Mouse (Mus musculus): ENCODE measurements around the gene Kif13a.

Gene Kif13a

DNA sequence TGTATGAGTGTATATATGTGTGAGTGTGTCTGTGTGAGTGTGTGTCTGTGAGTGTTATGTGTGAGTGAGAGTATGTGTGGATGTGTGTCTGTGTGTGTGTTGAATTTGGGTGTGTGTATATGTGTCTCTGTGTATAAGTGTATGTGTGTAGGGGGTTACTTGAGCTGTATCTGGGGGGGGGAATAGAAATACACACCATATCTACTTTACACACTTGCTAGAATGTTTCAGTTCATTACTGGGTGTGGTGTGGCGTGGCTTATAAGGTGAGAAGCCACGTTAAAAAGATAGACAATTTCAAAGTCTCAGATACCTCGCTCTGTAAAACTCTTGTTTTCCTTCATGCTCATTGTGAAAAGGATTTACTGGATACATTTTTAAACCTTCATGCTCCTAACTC lies 152.2 kb downstream of the Kif13a start:
- DNase-seq (ENCODE audit: low read depth, low spot score): no peak

DNA sequence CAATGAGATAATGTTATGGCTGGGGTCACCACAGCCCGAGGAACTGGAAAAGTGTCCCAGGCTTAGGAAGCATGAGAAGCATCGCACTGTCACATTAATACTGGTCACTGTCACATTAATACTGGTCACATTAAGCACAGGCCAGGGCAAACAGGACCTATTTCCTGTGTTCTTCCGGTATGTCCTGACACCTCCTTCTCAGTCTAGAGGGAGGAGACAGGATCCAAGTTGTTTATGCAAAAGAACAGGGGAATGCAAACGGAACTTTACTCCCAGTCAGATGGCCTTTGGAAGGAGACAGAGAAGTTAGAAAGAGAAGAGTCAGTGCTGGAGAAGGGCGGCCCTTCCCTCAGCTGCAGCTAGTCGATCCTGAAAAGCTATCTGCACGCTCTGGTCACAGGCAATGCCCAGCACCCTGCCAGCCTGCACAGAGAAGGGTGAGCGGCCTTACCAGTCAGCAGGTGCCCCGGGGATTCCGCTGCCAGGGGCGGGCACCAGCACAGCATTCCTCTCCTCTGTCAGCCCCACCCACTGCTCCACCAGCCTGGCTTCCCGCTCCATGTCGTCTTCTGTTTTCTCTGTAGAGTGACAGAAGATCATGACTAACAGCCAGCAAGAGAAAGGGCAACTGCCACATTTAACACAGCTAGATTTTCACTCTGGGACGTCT lies 152.9 kb downstream of the Kif13a start:
- DNase-seq (ENCODE audit: low read depth, low spot score): no peak

DNA sequence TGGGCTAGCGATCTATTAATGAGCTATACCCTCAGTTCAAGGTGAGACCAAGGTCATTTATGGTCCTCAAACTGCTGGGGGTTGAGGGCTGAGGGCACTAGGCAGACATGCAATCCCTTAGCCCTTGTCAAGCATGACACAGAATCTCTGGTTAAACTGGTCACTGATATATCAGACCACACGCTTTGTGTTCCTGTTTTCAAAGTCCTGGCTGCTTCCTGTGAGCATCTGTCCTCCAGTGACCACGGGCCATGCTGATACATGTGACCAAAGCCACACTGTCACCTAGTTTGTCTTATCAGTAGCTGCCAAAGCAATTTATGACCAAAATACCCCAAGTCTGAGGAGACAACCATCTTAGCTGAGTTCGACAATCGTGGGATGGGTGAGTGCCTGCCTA lies 154.7 kb downstream of the Kif13a start:
- DNase-seq (ENCODE audit: low read depth, low spot score): no peak

DNA sequence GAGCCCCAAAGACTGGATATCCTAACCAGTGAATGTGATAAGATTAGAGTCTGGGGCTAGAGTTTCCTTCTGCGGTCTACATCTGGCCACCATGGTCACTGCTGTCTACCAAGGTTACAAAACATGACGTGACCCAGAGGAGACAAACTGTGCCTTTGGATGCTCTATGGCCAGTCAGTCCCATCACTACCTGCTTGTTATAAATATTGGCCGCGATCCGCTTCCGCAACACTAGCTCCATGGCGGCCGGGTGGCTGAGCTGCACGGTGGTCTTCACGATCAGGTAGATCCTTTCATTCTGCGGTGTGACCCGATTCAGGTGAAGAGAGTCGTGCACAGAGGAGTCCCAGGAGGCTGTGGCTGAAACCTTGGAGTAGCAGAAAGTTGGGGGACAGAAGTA lies 157.1 kb downstream of the Kif13a start:
- no peak for DNase-seq (ENCODE audit: low read depth, low spot score)

DNA sequence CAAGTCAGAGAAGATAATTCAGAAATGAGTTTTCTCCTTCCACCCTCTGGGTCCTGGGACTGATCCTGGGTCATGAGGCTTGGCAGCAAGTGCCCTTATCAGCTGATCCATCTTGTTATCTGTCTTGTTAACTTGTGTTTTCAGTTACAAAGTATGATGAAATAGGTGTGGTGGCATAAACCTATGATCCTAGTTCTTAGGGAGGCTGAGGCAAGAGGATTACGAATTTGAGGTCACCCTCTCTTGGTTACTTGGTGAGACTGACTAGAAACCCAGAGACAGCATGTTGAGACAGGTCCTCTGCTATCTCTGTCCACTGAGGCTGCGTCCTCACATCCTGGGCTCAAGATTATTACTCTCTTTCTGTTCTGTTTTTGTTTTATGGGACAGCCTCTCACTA lies 164.3 kb downstream of the Kif13a start:
- DNase-seq (ENCODE audit: low read depth, low spot score): no peak

DNA sequence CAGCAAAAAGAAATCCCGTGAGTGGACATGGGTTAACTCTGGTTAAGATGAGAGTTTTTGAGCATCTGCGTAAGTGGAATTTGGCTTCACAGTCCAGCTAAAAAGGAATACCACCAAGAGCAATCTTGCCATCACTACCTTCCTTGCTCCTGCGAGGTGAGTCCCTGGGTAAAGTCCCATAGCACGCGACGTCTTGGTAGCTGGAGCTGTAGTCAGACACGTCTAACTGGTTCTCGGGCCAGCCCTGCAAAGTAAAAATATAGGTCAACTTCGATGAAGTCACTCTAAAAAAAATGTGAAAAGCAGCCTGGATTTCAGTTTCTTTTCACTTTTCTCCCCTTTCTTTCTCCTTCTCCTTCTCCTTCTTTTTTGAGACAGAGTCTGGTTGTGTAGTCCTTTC lies 166.5 kb downstream of the Kif13a start:
- no peak for DNase-seq (ENCODE audit: low read depth, low spot score)

DNA sequence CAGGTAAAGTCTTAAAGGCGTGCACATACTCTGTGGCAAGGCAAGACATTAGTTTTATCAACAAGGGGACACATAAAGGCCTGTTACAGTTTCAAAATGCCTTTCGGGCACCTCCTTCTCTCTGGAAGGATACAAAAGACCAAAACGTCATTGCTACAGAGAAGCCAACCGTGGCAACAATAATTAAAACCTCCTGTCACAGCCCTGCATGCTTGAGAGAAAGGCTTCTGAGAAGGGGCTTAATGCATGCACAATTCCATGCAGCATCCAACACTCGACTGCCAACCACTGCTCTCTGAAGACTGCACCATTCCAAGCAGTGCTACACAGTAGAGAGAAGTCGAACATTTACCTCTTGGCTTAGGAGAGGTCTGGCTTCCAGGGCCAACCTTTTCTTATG lies 168.7 kb downstream of the Kif13a start:
- DNase-seq (ENCODE audit: low read depth, low spot score): no peak

DNA sequence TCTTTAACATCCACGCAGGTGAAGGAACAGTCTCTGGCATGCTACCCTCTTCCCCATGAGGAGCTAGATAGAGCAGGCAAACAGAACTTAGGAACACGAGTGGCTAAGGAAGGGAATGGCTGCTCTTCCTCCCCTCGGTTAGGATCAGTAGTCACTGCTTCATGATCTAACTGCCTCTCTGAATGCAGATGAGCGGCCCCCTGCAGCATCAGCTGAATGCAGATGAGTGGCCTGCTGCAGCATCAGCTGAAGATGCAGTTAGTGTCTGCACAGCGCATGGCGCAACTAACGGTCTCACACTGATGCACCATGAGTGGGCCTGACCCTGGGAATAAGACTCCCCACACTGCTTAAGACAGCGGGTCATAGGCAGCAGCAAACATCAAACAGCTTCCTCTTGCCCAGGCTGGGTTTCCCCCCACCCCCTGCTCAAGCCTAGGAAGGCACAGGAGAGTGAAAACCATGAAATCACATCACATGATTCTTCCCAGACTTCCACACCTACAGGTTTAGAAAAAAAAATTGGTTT lies 170.3 kb downstream of the Kif13a start:
- DNase-seq (ENCODE audit: low read depth, low spot score): no peak

DNA sequence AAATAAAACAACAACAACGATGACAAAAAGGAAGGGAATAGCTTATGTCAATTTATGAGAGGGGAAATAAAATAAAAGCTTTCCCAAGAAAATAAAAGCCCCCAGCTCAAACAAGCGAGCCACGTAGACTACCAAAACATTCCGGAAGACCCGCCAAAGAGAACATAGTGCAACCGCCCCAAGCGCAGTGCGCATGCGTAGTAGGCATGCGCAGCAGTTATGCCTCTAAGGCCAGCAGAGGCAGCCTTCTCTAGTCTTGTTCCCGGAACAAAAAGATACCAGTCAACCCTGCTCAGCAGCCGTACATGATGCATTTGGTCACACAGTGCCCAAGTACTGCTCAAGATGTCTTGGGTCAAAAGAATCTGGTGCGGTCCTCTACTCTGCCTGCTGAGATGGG lies 171.0 kb downstream of the Kif13a start:
- no peak for DNase-seq (ENCODE audit: low read depth, low spot score)

DNA sequence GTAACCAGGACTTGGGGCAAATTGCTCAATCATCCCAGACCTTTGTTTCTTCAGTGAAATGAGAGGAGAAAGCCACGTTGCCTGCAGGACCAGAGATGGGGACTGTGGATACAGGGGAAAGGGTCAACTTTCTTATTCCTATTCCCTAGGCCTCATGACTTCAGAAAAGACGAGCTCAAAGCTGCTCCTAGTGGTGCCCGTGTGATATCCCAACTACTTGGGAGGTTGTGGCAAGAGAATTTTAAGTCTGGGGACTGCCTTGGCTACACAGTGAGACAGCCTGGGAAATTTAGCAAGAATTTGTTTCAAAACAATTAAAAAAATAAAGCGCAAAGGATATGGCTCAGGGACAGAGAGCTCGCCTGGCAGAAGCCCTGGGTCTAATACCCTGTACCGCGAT lies 171.7 kb downstream of the Kif13a start:
- DNase-seq (ENCODE audit: low read depth, low spot score): no peak

DNA sequence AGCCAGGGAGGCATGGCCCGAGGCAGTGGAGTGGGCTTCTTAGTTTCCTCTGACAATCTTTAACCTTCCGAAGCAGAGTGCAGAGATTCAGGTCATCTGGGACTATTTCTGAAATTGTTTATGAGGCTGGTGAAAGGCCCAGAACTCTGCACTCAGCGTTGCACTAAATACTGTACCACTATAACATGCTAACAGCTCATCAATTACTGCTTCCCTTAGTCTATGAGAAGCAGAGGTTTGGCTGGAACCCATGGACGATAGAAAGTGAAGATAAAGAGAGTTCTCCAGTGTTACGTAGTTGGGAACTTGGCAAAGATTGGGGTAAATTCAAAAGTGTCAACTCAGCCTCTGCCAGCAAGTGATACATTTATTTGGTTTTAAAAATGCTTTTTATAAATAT lies 176.4 kb downstream of the Kif13a start:
- no peak for DNase-seq (ENCODE audit: low read depth, low spot score)

DNA sequence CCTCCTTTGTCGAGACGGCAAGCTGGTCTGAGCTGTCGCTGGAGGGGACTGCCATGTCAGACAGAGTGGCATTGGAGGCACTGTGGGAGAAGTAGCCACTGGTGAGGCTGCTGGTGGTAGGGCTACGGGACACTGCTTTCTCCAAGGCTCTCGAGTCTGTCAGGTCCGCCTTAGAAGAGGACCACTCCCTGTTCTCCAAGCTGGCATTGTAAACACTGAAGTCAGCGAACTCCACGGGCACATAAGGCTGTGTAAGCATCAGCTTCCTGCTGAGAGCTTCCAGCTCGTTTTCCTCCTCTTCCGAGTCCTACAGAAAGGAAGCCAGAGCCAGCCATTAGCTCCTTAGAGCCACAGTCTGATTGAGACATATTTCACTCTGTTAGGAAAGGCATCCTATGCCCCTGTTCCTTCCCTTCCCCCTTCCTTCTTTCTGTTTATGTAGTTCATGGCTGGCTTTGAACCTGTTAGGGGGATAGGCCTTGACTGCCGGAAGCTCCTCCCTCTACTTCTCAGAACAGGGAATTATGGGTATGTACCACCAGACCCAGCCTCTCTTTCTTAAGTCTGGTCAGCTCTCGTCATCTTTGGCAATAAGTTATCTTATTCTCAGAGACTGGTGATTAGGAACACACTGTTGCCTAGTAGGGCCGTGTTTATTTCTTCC lies 177.0 kb downstream of the Kif13a start:
- DNase-seq (ENCODE audit: low read depth, low spot score): no peak

DNA sequence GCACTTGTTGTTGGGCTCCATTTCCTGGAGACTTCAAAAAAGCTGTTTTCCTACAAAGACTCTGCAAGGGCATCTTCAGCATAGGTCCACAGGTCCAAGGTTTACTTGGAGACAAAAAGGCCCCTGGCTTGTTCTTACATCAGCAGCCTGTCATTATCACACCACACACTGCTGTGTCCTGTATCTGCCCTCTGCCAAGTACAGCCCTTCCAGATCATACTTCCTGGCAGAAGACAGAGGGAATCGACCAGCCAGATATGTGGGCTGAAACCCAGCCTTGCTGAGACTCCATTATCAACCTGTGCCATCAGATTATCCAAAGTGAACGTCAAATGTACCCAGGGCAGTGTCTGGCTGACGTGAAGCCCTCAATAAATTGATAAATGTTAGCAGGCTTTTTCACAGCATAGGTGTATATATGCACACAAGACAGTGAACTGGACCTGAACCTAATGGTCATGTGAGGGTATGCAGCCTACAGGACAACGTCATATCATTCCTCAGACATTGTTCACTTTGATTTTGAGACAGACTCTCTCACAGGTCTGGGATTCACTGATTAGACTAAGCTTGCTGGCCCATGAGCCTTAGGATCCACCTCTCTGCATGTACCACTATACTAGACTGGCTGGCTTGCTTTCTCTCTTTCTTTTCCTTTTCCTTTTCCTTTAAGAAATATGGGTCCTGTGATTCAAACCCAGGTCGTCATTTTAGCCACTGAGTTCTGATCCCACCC lies 181.4 kb downstream of the Kif13a start:
- DNase-seq (ENCODE audit: low read depth, low spot score): no peak

DNA sequence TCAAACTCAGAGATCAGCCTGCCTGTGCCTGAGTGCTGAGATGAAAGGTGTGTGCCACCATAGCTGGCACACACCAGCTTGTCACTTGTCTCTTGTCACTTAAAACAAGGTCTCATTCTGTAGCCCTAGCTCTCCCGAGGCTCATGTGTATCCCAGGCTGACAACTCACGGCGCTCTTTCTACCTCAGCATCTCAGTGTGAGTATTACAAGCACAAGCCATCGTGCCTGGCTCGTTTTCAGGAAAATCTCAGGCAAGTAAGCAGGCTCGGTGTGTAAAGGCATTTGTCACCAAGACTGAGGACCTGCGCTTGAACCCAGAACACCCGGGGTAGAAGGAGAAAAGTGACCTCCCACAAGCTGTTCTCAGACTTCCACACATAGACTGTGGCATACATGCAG lies 185.8 kb downstream of the Kif13a start:
- DNase-seq (ENCODE audit: low read depth, low spot score): no peak

DNA sequence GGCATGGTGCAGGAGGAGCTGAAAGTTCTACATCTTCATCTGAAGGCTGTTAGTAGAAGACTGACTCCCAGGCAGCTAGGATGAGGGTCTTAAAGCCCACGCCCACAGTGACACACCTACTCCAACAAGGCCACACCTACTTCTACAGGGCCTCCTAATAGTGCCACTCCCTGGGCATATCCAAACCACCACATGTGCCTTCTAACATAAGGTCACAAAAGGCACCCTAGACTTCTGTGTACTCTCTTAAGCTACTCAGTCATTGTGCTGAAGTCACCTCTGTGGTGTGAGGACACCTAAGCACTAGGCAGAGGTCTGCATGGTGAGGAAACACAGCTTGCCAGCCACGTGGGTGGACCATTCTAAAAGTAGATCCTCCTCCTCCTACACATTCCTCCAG lies 187.3 kb downstream of the Kif13a start:
- DNase-seq (ENCODE audit: low read depth, low spot score): no peak

DNA sequence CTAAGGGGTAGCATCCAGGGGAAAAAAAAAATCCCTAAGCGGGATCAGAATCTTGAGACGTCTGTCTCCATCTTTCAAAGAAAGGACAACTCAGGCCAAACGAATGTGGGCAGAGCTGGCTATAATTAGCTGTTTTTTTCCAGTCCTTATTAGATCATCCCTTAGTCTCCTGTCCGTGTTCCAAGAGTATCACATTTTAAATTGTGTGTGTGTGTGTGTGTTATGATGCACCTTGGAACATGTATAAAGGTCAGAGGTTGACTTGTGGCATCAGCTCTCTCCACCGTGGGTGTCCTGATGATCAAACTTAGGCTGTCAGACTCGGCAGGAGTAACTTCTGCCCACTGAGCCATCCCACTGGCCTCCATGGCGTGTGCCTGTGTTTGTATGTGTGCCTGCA lies 190.2 kb downstream of the Kif13a start:
- no peak for DNase-seq (ENCODE audit: low read depth, low spot score)

DNA sequence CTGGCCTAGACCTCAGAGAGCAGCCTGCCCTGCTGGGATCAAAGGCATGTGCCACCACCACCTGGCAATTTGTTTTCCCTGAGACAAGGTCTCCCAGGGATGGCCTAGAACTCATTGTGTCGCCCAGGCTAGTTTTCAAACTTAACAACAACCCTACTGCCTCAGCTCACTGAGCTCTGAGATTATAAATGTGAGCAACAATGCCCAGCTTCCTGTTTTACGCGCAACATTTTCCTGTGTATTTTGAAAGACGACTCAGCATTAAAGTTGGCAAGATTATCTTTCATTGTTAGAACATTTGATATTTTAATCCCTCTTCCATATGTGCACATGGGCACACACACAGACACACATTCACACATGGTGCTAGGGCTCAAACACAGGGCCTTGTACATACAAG lies 192.2 kb downstream of the Kif13a start:
- no peak for DNase-seq (ENCODE audit: low read depth, low spot score)

DNA sequence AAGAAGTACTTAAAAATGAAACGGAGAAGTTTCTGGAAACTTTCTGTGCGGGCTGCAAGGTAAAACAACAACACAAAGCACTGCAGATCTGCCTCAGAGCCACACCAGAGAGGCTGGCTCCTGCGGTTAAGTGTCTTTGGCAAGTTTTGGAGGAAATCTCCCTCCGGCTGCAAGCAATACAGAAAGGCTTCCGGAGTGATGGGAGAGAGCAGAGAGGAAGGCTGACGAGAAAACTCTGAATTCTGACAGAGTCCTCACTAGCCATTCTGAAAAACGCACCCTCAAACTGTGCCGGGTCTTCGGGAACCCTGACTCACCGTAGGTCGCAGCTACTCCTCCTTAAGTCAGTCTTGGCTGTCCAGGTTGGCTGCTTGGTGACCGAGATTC lies 193.2 kb downstream of the Kif13a start:
- no peak for DNase-seq (ENCODE audit: low read depth, low spot score)

DNA sequence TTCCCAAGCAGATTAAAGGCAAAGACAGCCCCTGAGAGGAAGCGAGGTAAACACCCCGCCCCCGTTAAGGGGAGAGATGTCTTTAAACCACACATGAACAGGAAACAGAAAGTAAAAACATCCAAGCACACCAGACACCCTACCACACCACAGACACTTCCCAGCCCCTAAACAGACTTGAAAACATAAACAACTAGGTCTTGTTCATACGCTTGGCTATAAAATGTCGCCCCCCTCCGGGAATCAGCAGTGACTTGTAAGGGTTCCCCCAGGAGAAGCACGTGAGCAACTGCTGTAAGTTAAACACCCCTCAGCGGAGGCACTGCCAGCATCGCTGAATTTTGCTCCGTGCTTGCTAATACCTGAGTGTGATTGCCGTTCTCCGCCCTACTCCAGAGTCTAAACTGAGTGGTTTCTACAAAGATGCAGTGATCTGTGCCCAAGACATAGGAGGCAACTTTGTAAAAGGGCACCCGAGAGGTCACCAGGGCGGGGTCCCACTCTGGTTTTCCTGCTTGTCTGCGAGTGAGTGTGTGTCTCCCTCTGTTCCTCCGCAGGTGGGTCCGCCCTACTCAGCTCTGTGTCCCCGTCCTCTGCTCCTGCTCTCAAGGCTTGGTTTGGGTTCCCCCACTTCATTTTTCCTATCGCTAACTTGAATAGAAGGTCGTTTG lies 193.7 kb downstream of the Kif13a start:
- no peak for DNase-seq (ENCODE audit: low read depth, low spot score)

DNA sequence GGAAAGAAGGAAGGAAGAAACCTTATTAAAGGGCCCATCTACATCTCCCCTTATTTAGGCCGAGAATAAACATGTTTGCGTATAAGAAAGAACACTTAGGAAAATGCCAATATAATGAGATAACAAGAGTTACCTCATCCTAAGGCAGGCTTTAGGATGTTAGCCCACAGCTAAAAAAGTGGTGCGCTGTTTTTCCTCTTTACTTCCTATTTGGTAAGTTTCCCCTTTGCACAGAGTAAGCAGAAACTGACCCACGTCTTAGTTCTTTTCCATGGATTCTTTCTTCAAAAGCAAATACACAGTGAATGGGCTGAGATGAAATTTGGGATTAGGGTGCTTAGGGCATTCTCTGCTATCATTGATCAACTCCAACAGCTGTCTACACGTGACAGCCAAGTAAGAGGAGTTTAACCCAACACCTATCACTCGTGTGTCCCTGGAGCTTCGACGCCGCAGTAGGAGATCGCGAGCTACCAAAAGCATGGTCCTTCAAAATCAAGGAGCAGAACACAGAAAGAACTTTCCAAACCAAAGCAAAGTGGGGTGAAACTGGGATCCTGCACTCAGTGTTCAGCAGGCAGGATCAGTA lies 194.4 kb downstream of the Kif13a start:
- no peak for DNase-seq (ENCODE audit: low read depth, low spot score)

DNA sequence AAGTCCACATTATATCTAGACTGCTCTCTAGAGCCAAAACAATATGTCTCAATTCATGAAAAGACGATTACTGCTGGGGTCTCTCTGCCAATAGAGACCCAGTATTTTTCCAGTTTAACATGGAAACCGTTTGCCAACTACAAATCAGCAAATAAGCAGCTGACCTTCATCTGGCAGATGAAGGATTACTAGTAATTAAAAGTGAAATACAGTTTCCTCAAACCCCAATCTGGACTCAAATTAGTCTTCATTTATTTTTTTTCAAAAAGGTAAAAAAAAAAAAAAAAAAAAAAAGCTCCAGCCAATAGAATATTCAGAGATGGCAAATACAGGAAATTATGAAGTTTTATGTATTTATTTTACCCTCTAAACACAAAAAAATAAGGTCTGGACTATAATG lies 199.7 kb downstream of the Kif13a start:
- no peak for DNase-seq (ENCODE audit: low read depth, low spot score)

DNA sequence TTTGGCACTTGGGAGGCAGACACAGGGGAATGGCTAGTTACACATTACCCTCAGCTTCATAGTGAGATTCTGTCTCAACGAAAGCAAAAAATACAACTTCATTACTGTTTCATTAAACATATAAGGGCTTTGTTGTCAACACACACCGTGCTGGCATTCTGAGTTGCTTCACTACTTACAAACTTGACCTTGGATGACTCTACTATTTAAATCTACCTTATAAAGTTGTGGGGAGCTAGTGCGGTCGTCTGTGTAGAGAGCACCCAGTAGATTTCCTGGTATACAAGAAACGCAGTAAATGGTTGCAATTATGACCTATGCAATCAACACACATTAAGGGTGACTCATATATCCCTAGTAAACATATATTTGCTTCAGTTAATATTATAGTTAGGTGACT lies 201.3 kb downstream of the Kif13a start:
- no peak for DNase-seq (ENCODE audit: low read depth, low spot score)

All from retina, postnatal 7 days (tissue).